8 mouse cellular contexts compared by ENCODE assay signal in genomic region chr11:105179523-105179922, GRCm38 (mm10). TPM values are rescaled to one million over a fixed set of nuclear protein-coding genes. Genes with fewer than 3 reads are reported as not detected.
A peak's percentile ranks its signal among the peaks of the same experiment; 100 is the strongest.
DNase-seq lines count a peak whose midpoint lies in the region; ATAC-seq and TF ChIP-seq lines count a peak whose summit lies in the region.
"Had no signal": no experiment of that assay in that cellular context is flagged by ENCODE, and none has a peak within 500 bp of the region (broad histone marks: within the 10 kb centered on the region; RNA-seq: fewer than 3 reads in every experiment).

No protein-coding gene starts in this region.

- no peaks in the 10 kb centered on the region for H3K9me3 ChIP-seq in MEL (replicated peaks; ENCODE audit: insufficient read depth, low read length)
- no peaks in the 10 kb centered on the region for H3K9me3 ChIP-seq in embryonic facial prominence, embryonic 13.5 days
- no peaks in the 10 kb centered on the region for H3K9me3 ChIP-seq in hindbrain, postnatal 0 days (ENCODE audit: low read length)

- TF ChIP-seq RAD21 in MEL (IDR thresholded peaks at IDR 0.05; ENCODE audit: low read depth, low read length): no peak

- DNase-seq in MEL (ENCODE audit: low read depth, low spot score): no peak
- DNase-seq in hindbrain, postnatal 0 days (ENCODE audit: low spot score): no peak
- DNase-seq in lung, postnatal 25 days (ENCODE audit: low spot score): peak; percentile 21
- DNase-seq in embryo, embryonic 10.5 days (ENCODE audit: low spot score): no peak
- no peak for DNase-seq in left cerebral cortex, adult 8-10 months (ENCODE audit: low spot score in 2 of 2)
- no peak for DNase-seq in layer of hippocampus, adult 9-10 months (ENCODE audit: low spot score)

- no peak for ATAC-seq in embryonic facial prominence, embryonic 13.5 days (ENCODE audit: insufficient number of reproducible peaks, insufficient read depth, low FRiP score, low TSS enrichment, low read depth)
- ATAC-seq in hindbrain, postnatal 0 days: no peak

- H3K4me2 ChIP-seq in embryonic facial prominence, embryonic 13.5 days: peak overlapping the region; percentile 82
- peak overlapping the region; percentile 87 for H3K4me2 ChIP-seq in hindbrain, postnatal 0 days (ENCODE audit: low read depth, low read length)

- peaks cover 13 to 14% of the 10 kb centered on the region in 2 experiments for H3K4me1 ChIP-seq in MEL (ENCODE audit: control insufficient read depth in 1 of 2, insufficient read depth in 2 of 2, low read length in 2 of 2)
- H3K4me1 ChIP-seq in embryonic facial prominence, embryonic 13.5 days: peaks cover 26% of the 10 kb centered on the region
- peaks cover 8% of the 10 kb centered on the region for H3K4me1 ChIP-seq in hindbrain, postnatal 0 days (ENCODE audit: insufficient read depth, low read length)

- TF ChIP-seq EP300 in MEL (IDR thresholded peaks at IDR 0.05; ENCODE audit: low read depth in 1 of 2, low read length in 2 of 2): no peak

- H3K4me3 ChIP-seq in MEL (ENCODE audit: control insufficient read depth in 1 of 2, insufficient read depth in 1 of 2, low read depth in 2 of 2, low read length in 2 of 2): peak overlapping the region; percentile 82 to 88; a peak in 3 of 4 replicates
- H3K4me3 ChIP-seq in embryonic facial prominence, embryonic 13.5 days: peak overlapping the region; percentile 92
- H3K4me3 ChIP-seq in hindbrain, postnatal 0 days (ENCODE audit: low read length): peak overlapping the region; percentile 68; the same call in 1 of the 2 replicates

- 83% methylated on average over 4 of the region's 4 CpGs for WGBS in embryonic facial prominence, embryonic 13.5 days
- 62% methylated on average over 4 of the region's 4 CpGs for WGBS in hindbrain, postnatal 0 days

- no peak overlapping the region for H3K27ac ChIP-seq in MEL (ENCODE audit: control insufficient read depth, low read depth, low read length)
- H3K27ac ChIP-seq in embryonic facial prominence, embryonic 13.5 days: no peak overlapping the region; the same call in 1 of the 2 replicates
- H3K27ac ChIP-seq in hindbrain, postnatal 0 days: no peak overlapping the region

- H3K9ac ChIP-seq in MEL (ENCODE audit: control insufficient read depth, low read depth, low read length, poor library complexity, severe bottlenecking): peak overlapping the region; percentile 85
- no peak overlapping the region for H3K9ac ChIP-seq in embryonic facial prominence, embryonic 13.5 days
- no peak overlapping the region for H3K9ac ChIP-seq in hindbrain, postnatal 0 days (replicated peaks; ENCODE audit: low read length)

- peaks cover 40% of the 10 kb centered on the region for H3K79me2 ChIP-seq in MEL (ENCODE audit: control insufficient read depth, insufficient read depth, low read length, poor library complexity)

- no peak for TF ChIP-seq CTCF in MEL (IDR thresholded peaks at IDR 0.05 in 2 of 3, conservative IDR thresholded peaks at IDR 0.05 in 1 of 3; ENCODE audit: control insufficient read depth in 1 of 3, insufficient read depth in 1 of 3, low read depth in 2 of 3, low read length in 3 of 3, poor library complexity in 1 of 3, severe bottlenecking in 1 of 3)
- TF ChIP-seq CTCF in hindbrain, postnatal 0 days (IDR thresholded peaks at IDR 0.05; ENCODE audit: low read depth): no peak

- no peak for TF ChIP-seq POLR2A in MEL (IDR thresholded peaks at IDR 0.05; ENCODE audit: control insufficient read depth in 1 of 2, insufficient read depth in 1 of 2, low read depth in 1 of 2, low read length in 2 of 2, poor library complexity in 1 of 2)

- H3K36me3 ChIP-seq in MEL (ENCODE audit: control insufficient read depth in 1 of 2, insufficient read depth in 2 of 2, low read length in 2 of 2): peaks cover 5 to 29% of the 10 kb centered on the region in 2 experiments; a peak in 3 of 4 replicates
- H3K36me3 ChIP-seq in embryonic facial prominence, embryonic 13.5 days: peaks cover 20% of the 10 kb centered on the region
- H3K36me3 ChIP-seq in hindbrain, postnatal 0 days (ENCODE audit: insufficient read depth, low read length): peaks cover 4% of the 10 kb centered on the region; the same call in 1 of the 2 replicates

- no peaks in the 10 kb centered on the region for H3K27me3 ChIP-seq in MEL (ENCODE audit: control insufficient read depth in 1 of 2, insufficient read depth in 2 of 2, low read length in 2 of 2)
- H3K27me3 ChIP-seq in embryonic facial prominence, embryonic 13.5 days: no peaks in the 10 kb centered on the region
- no peaks in the 10 kb centered on the region for H3K27me3 ChIP-seq in hindbrain, postnatal 0 days (ENCODE audit: insufficient read depth, low read length)

TF ChIP-seq in MEL, 35 proteins besides CTCF, POLR2A, EP300 and RAD21:
- TF ChIP-seq MAFK (IDR thresholded peaks at IDR 0.05; ENCODE audit: borderline replicate concordance, low read depth, low read length) (no peak), MEF2A (IDR thresholded peaks at IDR 0.05; ENCODE audit: extremely low read depth, insufficient replicate concordance, low read depth, low read length, poor library complexity, severe bottlenecking) (no peak), GATA1 (IDR thresholded peaks at IDR 0.05; ENCODE audit: low read depth, low read length) (no peak), JUND (IDR thresholded peaks at IDR 0.05; ENCODE audit: low read depth, low read length) (no peak), HCFC1 (IDR thresholded peaks at IDR 0.05; ENCODE audit: low read depth, low read length) (no peak), ETS1 (IDR thresholded peaks at IDR 0.05; ENCODE audit: low read depth, low read length) (no peak), MYB (IDR thresholded peaks at IDR 0.05; ENCODE audit: low read depth, low read length) (no peak), USF2 (IDR thresholded peaks at IDR 0.05; ENCODE audit: borderline replicate concordance in 1 of 2, insufficient read depth in 1 of 2, low read depth in 1 of 2, low read length in 2 of 2) (no peak), TBP (IDR thresholded peaks at IDR 0.05; ENCODE audit: low read depth, low read length) (no peak), ZKSCAN1 (IDR thresholded peaks at IDR 0.05; ENCODE audit: low read depth, low read length) (no peak), SIN3A (IDR thresholded peaks at IDR 0.05; ENCODE audit: low read length) (no peak)

RNA-seq across cellular contexts. Expression of gene Tlk2, which starts 0.9 kb away (rescaled TPM):
- 52.7 and 60.9 TPM in 2 replicates for total RNA-seq in MEL (2012; rRNA removed)
- 10 to 100 TPM in 1 of 2 experiments, not detected in 1; 46.5 TPM for polyA plus RNA-seq in MEL (2012; ENCODE audit: insufficient read depth in 1 of 2, insufficient read length in 2 of 2, low read depth in 1 of 2, low replicate concordance in 2 of 2, missing spikeins in 1 of 2)
- polyA plus RNA-seq in embryonic facial prominence, embryonic 13.5 days (2015; fragmentation: Nextera tagmentation; extraction: Ambion mirVana): 23.9 and 26.7 TPM in 2 replicates
- total RNA-seq in hindbrain, postnatal 0 days (2014; rRNA removed): 43.3 and 50.4 TPM in 2 replicates
- 15.1 and 15.9 TPM in 2 replicates for polyA plus RNA-seq in hindbrain, postnatal 0 days (2015; fragmentation: Nextera tagmentation; extraction: Ambion mirVana)
- 10 to 100 TPM; 50.9 to 60.5 (median 59.1) TPM for total RNA-seq in left cerebral cortex, adult 8-10 months (2022)

RNA-seq across cellular contexts. Expression of gene Gm10842, which starts 32.8 kb away (rescaled TPM):
- total RNA-seq in MEL (2012; rRNA removed): not detected in 2 replicates
- not detected for polyA plus RNA-seq in MEL (2012; ENCODE audit: insufficient read depth in 1 of 2, insufficient read length in 2 of 2, low read depth in 1 of 2, low replicate concordance in 2 of 2, missing spikeins in 1 of 2)
- polyA plus RNA-seq in embryonic facial prominence, embryonic 13.5 days (2015; fragmentation: Nextera tagmentation; extraction: Ambion mirVana): not detected in 2 replicates
- not detected in 2 replicates for total RNA-seq in hindbrain, postnatal 0 days (2014; rRNA removed)
- polyA plus RNA-seq in hindbrain, postnatal 0 days (2015; fragmentation: Nextera tagmentation; extraction: Ambion mirVana): not detected in 2 replicates
- total RNA-seq in left cerebral cortex, adult 8-10 months (2022): not detected
- total RNA-seq: gastrocnemius, adult 8-10 months had no signal

RNA-seq across cellular contexts. Expression of gene Mettl2, which starts 53.3 kb away (rescaled TPM):
- 53.5 and 59.9 TPM in 2 replicates for total RNA-seq in MEL (2012; rRNA removed)
- 10 to 100 TPM in 1 of 2 experiments, not detected in 1; 61.7 TPM for polyA plus RNA-seq in MEL (2012; ENCODE audit: insufficient read depth in 1 of 2, insufficient read length in 2 of 2, low read depth in 1 of 2, low replicate concordance in 2 of 2, missing spikeins in 1 of 2)
- 51.6 and 54.5 TPM in 2 replicates for polyA plus RNA-seq in embryonic facial prominence, embryonic 13.5 days (2015; fragmentation: Nextera tagmentation; extraction: Ambion mirVana)
- total RNA-seq in hindbrain, postnatal 0 days (2014; rRNA removed): 21.7 and 29.6 TPM in 2 replicates
- 31.1 and 33.2 TPM in 2 replicates for polyA plus RNA-seq in hindbrain, postnatal 0 days (2015; fragmentation: Nextera tagmentation; extraction: Ambion mirVana)
- total RNA-seq in left cerebral cortex, adult 8-10 months (2022): 10 to 100 TPM; 16.1 to 20.9 (median 18.3) TPM
